Mouse (Mus musculus): ENCODE measurements around the gene Trpc4. TPM values are rescaled to one million over a fixed set of nuclear protein-coding genes. Genes with fewer than 3 reads are reported as not detected.

Gene Trpc4
- polyA plus RNA-seq, 1 experiment from 2014 or later = 1.3 TPM

GRCm38 (mm10) chr3:54156316-54157000 is 623 bp downstream of the Trpc4 start:
- TF ChIP-seq CTCF (IDR thresholded peaks at IDR 0.05; ENCODE audit: low read depth) = no peak
- no peak for TF ChIP-seq EP300 (optimal IDR thresholded peaks at IDR 0.05)
- Histone ChIP-seq H3K4me3 (ENCODE audit: low read depth, low read length) (peak overlapping the region; percentile 42), H3K9ac (ENCODE audit: low read length) (peak overlapping the region; percentile 38), H3K4me1 (replicated peaks; ENCODE audit: control insufficient read depth, insufficient read depth) (no peaks in the 10 kb centered on the region), H3K27me3 (ENCODE audit: control insufficient read depth, insufficient read depth, low read length) (no peaks in the 10 kb centered on the region), H3K4me2 (replicated peaks; ENCODE audit: low read depth) (peak overlapping the region; percentile 69), H3K27ac (replicated peaks) (no peak overlapping the region), H3K36me3 (ENCODE audit: control insufficient read depth, insufficient read depth, low read length) (no peaks in the 10 kb centered on the region), H3K9me3 (ENCODE audit: control insufficient read depth, low read length) (no peaks in the 10 kb centered on the region)
- no peak for ATAC-seq (ENCODE audit: low FRiP score, low TSS enrichment)
- WGBS = under 1% methylated on average over 28 of the region's 28 CpGs
- DNase-seq (ENCODE audit: low spot score) = peak; percentile 13

GRCm38 (mm10) chr3:54170701-54171100 is 14.9 kb downstream of the Trpc4 start:
- Histone ChIP-seq H3K27ac (replicated peaks) (no peak overlapping the region), H3K4me3 (ENCODE audit: low read depth, low read length) (no peak overlapping the region), H3K27me3 (ENCODE audit: control insufficient read depth, insufficient read depth, low read length) (no peaks in the 10 kb centered on the region), H3K9me3 (ENCODE audit: control insufficient read depth, low read length) (no peaks in the 10 kb centered on the region), H3K36me3 (ENCODE audit: control insufficient read depth, insufficient read depth, low read length) (no peaks in the 10 kb centered on the region), H3K4me2 (replicated peaks; ENCODE audit: low read depth) (no peak overlapping the region), H3K4me1 (replicated peaks; ENCODE audit: control insufficient read depth, insufficient read depth) (no peaks in the 10 kb centered on the region), H3K9ac (ENCODE audit: low read length) (no peak overlapping the region)
- no peak for DNase-seq (ENCODE audit: low spot score)
- no peak for TF ChIP-seq EP300 (optimal IDR thresholded peaks at IDR 0.05)
- TF ChIP-seq CTCF (IDR thresholded peaks at IDR 0.05; ENCODE audit: low read depth) = no peak
- no peak for ATAC-seq (ENCODE audit: low FRiP score, low TSS enrichment)

- no peak for TF ChIP-seq EP300 (optimal IDR thresholded peaks at IDR 0.05)
- no peak for TF ChIP-seq CTCF (IDR thresholded peaks at IDR 0.05; ENCODE audit: low read depth)
- Histone ChIP-seq H3K9ac (ENCODE audit: low read length) (no peak overlapping the region), H3K4me3 (ENCODE audit: low read depth, low read length) (no peak overlapping the region), H3K27me3 (ENCODE audit: control insufficient read depth, insufficient read depth, low read length) (no peaks in the 10 kb centered on the region), H3K36me3 (ENCODE audit: control insufficient read depth, insufficient read depth, low read length) (no peaks in the 10 kb centered on the region), H3K4me2 (replicated peaks; ENCODE audit: low read depth) (no peak overlapping the region), H3K27ac (replicated peaks) (no peak overlapping the region), H3K9me3 (ENCODE audit: control insufficient read depth, low read length) (no peaks in the 10 kb centered on the region), H3K4me1 (replicated peaks; ENCODE audit: control insufficient read depth, insufficient read depth) (no peaks in the 10 kb centered on the region)
- DNase-seq (ENCODE audit: low spot score) (no peak), ATAC-seq (ENCODE audit: low FRiP score, low TSS enrichment) (no peak)
- WGBS = 56% methylated on average over 1 of the region's 1 CpGs
Measured at GRCm38 (mm10) chr3:54177296-54177695, 21.5 kb downstream of the Trpc4 start.

- no peak for DNase-seq (ENCODE audit: low spot score)
- H3K9me3 ChIP-seq (ENCODE audit: control insufficient read depth, low read length) = no peaks in the 10 kb centered on the region
- H3K9ac ChIP-seq (ENCODE audit: low read length) = no peak overlapping the region
- H3K4me1 ChIP-seq (replicated peaks; ENCODE audit: control insufficient read depth, insufficient read depth) = no peaks in the 10 kb centered on the region
- no peak for ATAC-seq (ENCODE audit: low FRiP score, low TSS enrichment)
- TF ChIP-seq EP300 (optimal IDR thresholded peaks at IDR 0.05) (no peak), CTCF (IDR thresholded peaks at IDR 0.05; ENCODE audit: low read depth) (no peak)
- no peaks in the 10 kb centered on the region for H3K27me3 ChIP-seq (ENCODE audit: control insufficient read depth, insufficient read depth, low read length)
- H3K4me2 ChIP-seq (replicated peaks; ENCODE audit: low read depth) = no peak overlapping the region
- no peak overlapping the region for H3K27ac ChIP-seq (replicated peaks)
- 68% methylated on average over 6 of the region's 6 CpGs for WGBS
- H3K36me3 ChIP-seq (ENCODE audit: control insufficient read depth, insufficient read depth, low read length) = no peaks in the 10 kb centered on the region
- no peak overlapping the region for H3K4me3 ChIP-seq (ENCODE audit: low read depth, low read length)
Measured at GRCm38 (mm10) chr3:54190932-54191668, 35.3 kb downstream of the Trpc4 start.

GRCm38 (mm10) chr3:54201231-54201630 is 45.4 kb downstream of the Trpc4 start:
- TF ChIP-seq CTCF (IDR thresholded peaks at IDR 0.05; ENCODE audit: low read depth) (no peak), EP300 (optimal IDR thresholded peaks at IDR 0.05) (no peak)
- Histone ChIP-seq H3K27me3 (ENCODE audit: control insufficient read depth, insufficient read depth, low read length) (no peaks in the 10 kb centered on the region), H3K27ac (replicated peaks) (no peak overlapping the region), H3K4me3 (ENCODE audit: low read depth, low read length) (no peak overlapping the region), H3K4me1 (replicated peaks; ENCODE audit: control insufficient read depth, insufficient read depth) (no peaks in the 10 kb centered on the region), H3K36me3 (ENCODE audit: control insufficient read depth, insufficient read depth, low read length) (no peaks in the 10 kb centered on the region), H3K9me3 (ENCODE audit: control insufficient read depth, low read length) (no peaks in the 10 kb centered on the region), H3K9ac (ENCODE audit: low read length) (no peak overlapping the region), H3K4me2 (replicated peaks; ENCODE audit: low read depth) (no peak overlapping the region)
- WGBS = 87% methylated on average over 5 of the region's 5 CpGs
- no peak for ATAC-seq (ENCODE audit: low FRiP score, low TSS enrichment)
- no peak for DNase-seq (ENCODE audit: low spot score)

GRCm38 (mm10) chr3:54204386-54204785 is 48.6 kb downstream of the Trpc4 start:
- ATAC-seq (ENCODE audit: low FRiP score, low TSS enrichment) (no peak), DNase-seq (ENCODE audit: low spot score) (no peak)
- H3K4me1 ChIP-seq (replicated peaks; ENCODE audit: control insufficient read depth, insufficient read depth) = no peaks in the 10 kb centered on the region
- no peaks in the 10 kb centered on the region for H3K36me3 ChIP-seq (ENCODE audit: control insufficient read depth, insufficient read depth, low read length)
- H3K4me3 ChIP-seq (ENCODE audit: low read depth, low read length) = no peak overlapping the region
- no peaks in the 10 kb centered on the region for H3K27me3 ChIP-seq (ENCODE audit: control insufficient read depth, insufficient read depth, low read length)
- no peak overlapping the region for H3K9ac ChIP-seq (ENCODE audit: low read length)
- no peaks in the 10 kb centered on the region for H3K9me3 ChIP-seq (ENCODE audit: control insufficient read depth, low read length)
- H3K27ac ChIP-seq (replicated peaks) = no peak overlapping the region
- H3K4me2 ChIP-seq (replicated peaks; ENCODE audit: low read depth) = no peak overlapping the region
- TF ChIP-seq EP300 (optimal IDR thresholded peaks at IDR 0.05) = no peak
- TF ChIP-seq CTCF (IDR thresholded peaks at IDR 0.05; ENCODE audit: low read depth) = no peak
- WGBS = 67% methylated on average over 5 of the region's 5 CpGs
